Mouse (Mus musculus) ES-Bruce4 (cell line): ENCODE data around the gene H2-Ke6.

Experiments used
- CTCF ChIP-seq: IDR thresholded peaks from one replicate; pipeline ENCODE4 v1.8.1; 2011; ENCODE audit warnings: low read depth, low read length
- EP300 ChIP-seq: IDR thresholded peaks from 2 replicates; pipeline ENCODE4 v1.6.1; 2011; ENCODE audit warnings: low read depth, low read length; ENCODE audit not compliant: insufficient read depth
- POLR2A ChIP-seq: IDR thresholded peaks from one replicate; pipeline ENCODE4 v1.8.1; 2011; ENCODE audit warnings: low read length; ENCODE audit not compliant: insufficient read depth

GRCm38 (mm10) chr17:34045941-34046340, 18.1 kb upstream of the H2-Ke6 start:
- TF ChIP-seq CTCF (no peak), EP300 (no peak), POLR2A (no peak)
